In the genomic region with DNA sequence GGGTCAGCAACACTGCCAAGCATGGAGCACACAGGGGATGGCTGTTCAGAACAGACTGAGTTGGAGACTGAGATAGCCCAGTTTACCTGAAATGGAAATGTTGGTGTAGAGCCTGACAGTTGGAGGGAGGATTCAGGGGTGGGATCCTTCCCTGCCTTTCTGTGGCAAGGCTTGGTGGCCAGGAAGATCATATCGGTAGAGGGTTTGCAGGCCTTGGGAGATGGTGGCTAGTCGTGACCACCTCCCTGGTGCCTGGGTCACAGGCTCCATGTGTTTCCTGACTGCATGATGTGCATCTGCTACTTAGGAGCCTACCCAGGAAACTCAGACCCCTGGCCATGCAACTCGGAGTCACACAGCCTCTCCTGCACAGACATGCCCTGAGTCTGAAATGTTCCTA, we compare ENCODE assay signal across 11 mouse cellular contexts.
A peak's percentile ranks its signal among the peaks of the same experiment; 100 is the strongest.
DNase-seq lines count a peak whose midpoint lies in the region; ATAC-seq and TF ChIP-seq lines count a peak whose summit lies in the region.
"Had no signal": no experiment of that assay in that cellular context is flagged by ENCODE, and none has a peak within 500 bp of the region (broad histone marks: within the 10 kb centered on the region; RNA-seq: fewer than 3 reads in every experiment).

No protein-coding gene starts in this region.

- H3K79me2 ChIP-seq in liver, adult 2 months (ENCODE audit: control insufficient read depth, insufficient read depth, low read length) = no peaks in the 10 kb centered on the region

- no peak overlapping the region for H3K9ac ChIP-seq in heart, postnatal 0 days (replicated peaks; ENCODE audit: low read depth, low read length)
- no peak overlapping the region for H3K9ac ChIP-seq in heart, embryonic 11.5 days (ENCODE audit: low read depth, low read length)
- no peak overlapping the region for H3K9ac ChIP-seq in liver, adult 2 months (ENCODE audit: low read depth, low read length)
- no peak overlapping the region for H3K9ac ChIP-seq in embryonic facial prominence, embryonic 13.5 days
- H3K9ac ChIP-seq in limb, embryonic 12.5 days (replicated peaks) = no peak overlapping the region
- H3K9ac ChIP-seq: forebrain, embryonic 15.5 days; midbrain, embryonic 13.5 days had no signal

- ATAC-seq in heart, postnatal 0 days (ENCODE audit: insufficient read depth, low read depth) = 0 out of 2 replicates have a peak, but pooled peaks have one; percentile 3
- ATAC-seq in heart, embryonic 11.5 days (replicated peaks; ENCODE audit: insufficient number of reproducible peaks, low FRiP score, low TSS enrichment) = no peak
- no peak for ATAC-seq in embryonic facial prominence, embryonic 13.5 days (ENCODE audit: insufficient number of reproducible peaks, insufficient read depth, low FRiP score, low TSS enrichment, low read depth)
- no peak for ATAC-seq in limb, embryonic 12.5 days (ENCODE audit: insufficient number of reproducible peaks, insufficient read depth, low FRiP score, low TSS enrichment, low read depth)
- ATAC-seq: forebrain, embryonic 15.5 days; midbrain, embryonic 13.5 days had no signal

- H3K4me1 ChIP-seq in heart, postnatal 0 days (ENCODE audit: control insufficient read depth, insufficient read depth) = no peaks in the 10 kb centered on the region
- H3K4me1 ChIP-seq in heart, embryonic 11.5 days (ENCODE audit: control insufficient read depth, insufficient read depth, low read length) = peaks cover 6% of the 10 kb centered on the region; the same call in 1 of the 2 replicates
- H3K4me1 ChIP-seq in liver, adult 2 months (ENCODE audit: control insufficient read depth, insufficient read depth, low read length) = no peaks in the 10 kb centered on the region
- H3K4me1 ChIP-seq in embryonic facial prominence, embryonic 13.5 days = peaks cover 36% of the 10 kb centered on the region
- peaks cover 35% of the 10 kb centered on the region for H3K4me1 ChIP-seq in limb, embryonic 12.5 days (replicated peaks)

- no peak overlapping the region for H3K4me2 ChIP-seq in heart, postnatal 0 days (ENCODE audit: low read depth, low read length)
- no peak overlapping the region for H3K4me2 ChIP-seq in heart, embryonic 11.5 days
- H3K4me2 ChIP-seq in embryonic facial prominence, embryonic 13.5 days = no peak overlapping the region
- no peak overlapping the region for H3K4me2 ChIP-seq in limb, embryonic 12.5 days
- H3K4me2 ChIP-seq: forebrain, embryonic 15.5 days; midbrain, embryonic 13.5 days had no signal

- TF ChIP-seq CTCF in heart, postnatal 0 days (IDR thresholded peaks at IDR 0.05; ENCODE audit: low read depth) = no peak
- TF ChIP-seq CTCF in liver, adult 2 months (IDR thresholded peaks at IDR 0.05; ENCODE audit: low read depth, low read length) = no peak

- no peaks in the 10 kb centered on the region for H3K9me3 ChIP-seq in heart, postnatal 0 days (replicated peaks; ENCODE audit: control insufficient read depth, low read length)
- H3K9me3 ChIP-seq in heart, embryonic 11.5 days (replicated peaks; ENCODE audit: control insufficient read depth, low read length) = no peaks in the 10 kb centered on the region
- no peaks in the 10 kb centered on the region for H3K9me3 ChIP-seq in embryonic facial prominence, embryonic 13.5 days
- no peaks in the 10 kb centered on the region for H3K9me3 ChIP-seq in limb, embryonic 12.5 days
- H3K9me3 ChIP-seq: forebrain, embryonic 15.5 days; midbrain, embryonic 13.5 days had no signal

- TF ChIP-seq POLR2A in liver, adult 2 months (IDR thresholded peaks at IDR 0.05; ENCODE audit: extremely low read depth, insufficient read depth, low read length) = no peak

- H3K27ac ChIP-seq in heart, postnatal 0 days (ENCODE audit: low read depth) = peak overlapping the region; percentile 74
- H3K27ac ChIP-seq in heart, embryonic 11.5 days (ENCODE audit: low read depth, low read length) = no peak overlapping the region
- H3K27ac ChIP-seq in liver, adult 2 months (replicated peaks; ENCODE audit: insufficient read depth, low read depth, low read length) = peak overlapping the region; percentile 32; the same call in 1 of the 2 replicates
- H3K27ac ChIP-seq in embryonic facial prominence, embryonic 13.5 days = peak overlapping the region; percentile 69; the same call in 1 of the 2 replicates
- peak overlapping the region; percentile 41 for H3K27ac ChIP-seq in limb, embryonic 12.5 days
- H3K27ac ChIP-seq: forebrain, embryonic 15.5 days; hindbrain, postnatal 0 days; midbrain, embryonic 13.5 days had no signal

- DNase-seq in heart, postnatal 0 days (ENCODE audit: low spot score) = no peak
- DNase-seq in liver, adult 2 months (ENCODE audit: extremely low read depth, low read depth, low spot score) = no peak
- no peak for DNase-seq in liver
- DNase-seq in gastrocnemius, adult 18-20 months (ENCODE audit: low spot score) = no peak

- no peak overlapping the region for H3K4me3 ChIP-seq in heart, postnatal 0 days (ENCODE audit: low read depth, low read length)
- H3K4me3 ChIP-seq in heart, embryonic 11.5 days (ENCODE audit: low read depth, low read length) = no peak overlapping the region
- H3K4me3 ChIP-seq in liver, adult 2 months (ENCODE audit: insufficient read depth, low read depth, low read length) = no peak overlapping the region
- no peak overlapping the region for H3K4me3 ChIP-seq in embryonic facial prominence, embryonic 13.5 days
- no peak overlapping the region for H3K4me3 ChIP-seq in limb, embryonic 12.5 days (replicated peaks)
- H3K4me3 ChIP-seq: forebrain, embryonic 15.5 days; midbrain, embryonic 13.5 days had no signal

- H3K27me3 ChIP-seq in heart, postnatal 0 days (ENCODE audit: control insufficient read depth, insufficient read depth, low read length) = no peaks in the 10 kb centered on the region
- peaks cover 2% of the 10 kb centered on the region; the same call in 1 of the 2 replicates for H3K27me3 ChIP-seq in heart, embryonic 11.5 days (ENCODE audit: control insufficient read depth, insufficient read depth, low read length)
- 0 out of 2 replicates have a peak, but pooled peaks cover 2% of the 10 kb centered on the region for H3K27me3 ChIP-seq in liver, adult 2 months (ENCODE audit: control insufficient read depth, insufficient read depth, low read length)
- no peaks in the 10 kb centered on the region for H3K27me3 ChIP-seq in embryonic facial prominence, embryonic 13.5 days
- 0 out of 2 replicates have a peak, but pooled peaks cover 8% of the 10 kb centered on the region for H3K27me3 ChIP-seq in limb, embryonic 12.5 days
- H3K27me3 ChIP-seq: forebrain, embryonic 15.5 days; midbrain, embryonic 13.5 days; Patski had no signal

- H3K36me3 ChIP-seq in heart, postnatal 0 days (replicated peaks; ENCODE audit: control insufficient read depth, insufficient read depth, low read length) = no peaks in the 10 kb centered on the region
- H3K36me3 ChIP-seq in heart, embryonic 11.5 days (ENCODE audit: control insufficient read depth, insufficient read depth, low read length) = no peaks in the 10 kb centered on the region
- H3K36me3 ChIP-seq in liver, adult 2 months (ENCODE audit: control insufficient read depth, insufficient read depth, low read length) = no peaks in the 10 kb centered on the region
- H3K36me3 ChIP-seq in embryonic facial prominence, embryonic 13.5 days = no peaks in the 10 kb centered on the region
- H3K36me3 ChIP-seq in limb, embryonic 12.5 days = no peaks in the 10 kb centered on the region
- H3K36me3 ChIP-seq: forebrain, embryonic 15.5 days; midbrain, embryonic 13.5 days had no signal

- TF ChIP-seq EP300 in heart, postnatal 0 days (IDR thresholded peaks at IDR 0.05; ENCODE audit: low read depth) = no peak

- 76% methylated on average over 3 of the region's 3 CpGs for WGBS in heart, postnatal 0 days
- 71% methylated on average over 3 of the region's 3 CpGs for WGBS in heart, embryonic 11.5 days (ENCODE audit: insufficient replicate concordance)
- 87% methylated on average over 3 of the region's 3 CpGs for WGBS in liver, adult 2 months
- 55% methylated on average over 3 of the region's 3 CpGs for WGBS in embryonic facial prominence, embryonic 13.5 days
- 65% methylated on average over 3 of the region's 3 CpGs for WGBS in limb, embryonic 12.5 days
